Mouse (Mus musculus) effector memory CD4-positive, alpha-beta T cell, adult 7 months (primary cell): Measurements from ENCODE around the gene Olfr905. TPM values are rescaled to one million over a fixed set of nuclear protein-coding genes. Genes with fewer than 3 reads are reported as not detected.

ENCODE experiments used
- polyA plus RNA-seq: library from polyadenylated mRNA; unstranded; fragments of 100-300 nt; shearing (Covaris generic); gene quantifications from one replicate; pipeline ENCODE4 v1.2.1, GENCODE M21; 2017

Gene Olfr905
- polyA plus RNA-seq, result 0.20 TPM

GRCm38 (mm10) chr9:38470807-38471206, at the start of gene Olfr905:
TSS of gene Olfr905 (plus strand) at chr9:38471107.

GRCm38 (mm10) chr9:38429155-38429554, 41.8 kb upstream of the Olfr905 start, which contains the start of gene Olfr901:
TSS of gene Olfr901 (plus strand) at chr9:38429455.

GRCm38 (mm10) chr9:38447352-38447751, 23.6 kb upstream of the Olfr905 start, which contains the start of gene Olfr902:
TSS of gene Olfr902 (plus strand) at chr9:38447652.

GRCm38 (mm10) chr9:38462844-38463243, 8.1 kb upstream of the Olfr905 start, which contains the start of gene Olfr904:
TSS of gene Olfr904 (plus strand) at chr9:38463144.

GRCm38 (mm10) chr9:38486785-38487184, 15.9 kb downstream of the Olfr905 start, which contains the start of gene Olfr906:
TSS of gene Olfr906 (plus strand) at chr9:38487085.

GRCm38 (mm10) chr9:38495501-38495900, 24.6 kb downstream of the Olfr905 start, which contains the start of gene Olfr907:
TSS of gene Olfr907 (plus strand) at chr9:38495801.

GRCm38 (mm10) chr9:38521280-38521679, 50.4 kb downstream of the Olfr905 start, which contains the start of gene Olfr911-ps1:
TSS of gene Olfr911-ps1 (plus strand) at chr9:38521580.

Other genes starting within 250 kb of the Olfr905 start
- gene Olfr143, start 218.3 kb upstream of the Olfr905 start, polyA plus RNA-seq, result not detected
- not detected for gene Olfr895, start 203.3 kb upstream of the Olfr905 start, polyA plus RNA-seq
- not detected for gene Olfr896-ps1, start 180.0 kb upstream of the Olfr905 start, polyA plus RNA-seq
- not detected for gene Olfr25, start 142.0 kb upstream of the Olfr905 start, polyA plus RNA-seq
- gene Olfr898, start 122.7 kb upstream of the Olfr905 start, polyA plus RNA-seq, result 0.34 TPM
- not detected for gene Olfr250, start 104.2 kb upstream of the Olfr905 start, polyA plus RNA-seq
- 0.17 TPM for gene Olfr251, start 94.0 kb upstream of the Olfr905 start, polyA plus RNA-seq
- not detected for gene Olfr147, start 69.4 kb upstream of the Olfr905 start, polyA plus RNA-seq
- not detected for gene Olfr901, start 41.7 kb upstream of the Olfr905 start, polyA plus RNA-seq
- gene Olfr902, start 23.5 kb upstream of the Olfr905 start, polyA plus RNA-seq, result not detected
- gene Olfr904, start 8.0 kb upstream of the Olfr905 start, polyA plus RNA-seq, result 0.12 TPM
- not detected for gene Olfr906, start 16.0 kb downstream of the Olfr905 start, polyA plus RNA-seq
- not detected for gene Olfr907, start 24.7 kb downstream of the Olfr905 start, polyA plus RNA-seq
- not detected for gene Olfr911-ps1, start 50.5 kb downstream of the Olfr905 start, polyA plus RNA-seq
- not detected for gene Olfr910, start 66.7 kb downstream of the Olfr905 start, polyA plus RNA-seq
- gene Olfr912, start 109.1 kb downstream of the Olfr905 start, polyA plus RNA-seq, result 0.06 TPM
- gene Olfr913, start 121.7 kb downstream of the Olfr905 start, polyA plus RNA-seq, result not detected
- not detected for gene Olfr914, start 134.0 kb downstream of the Olfr905 start, polyA plus RNA-seq
- gene Olfr916, start 188.8 kb downstream of the Olfr905 start, polyA plus RNA-seq, result 0.22 TPM
- not detected for gene Olfr917, start 194.7 kb downstream of the Olfr905 start, polyA plus RNA-seq
- not detected for gene Olfr918, start 203.5 kb downstream of the Olfr905 start, polyA plus RNA-seq
- not detected for gene Olfr919, start 232.6 kb downstream of the Olfr905 start, polyA plus RNA-seq
- 28.5 TPM for gene Vwa5a, start 247.2 kb downstream of the Olfr905 start, polyA plus RNA-seq